Mouse (Mus musculus) heart, postnatal 0 days (tissue): ENCODE measurements around the gene Ly86.

ENCODE experiments used
- CTCF ChIP-seq: IDR thresholded peaks from 2 replicates; pipeline ENCODE4 v1.5.1; 2016; ENCODE audit warnings: antibody characterized with exemption, control low read depth, low read depth
- EP300 ChIP-seq: IDR thresholded peaks from 2 replicates; pipeline ENCODE4 v1.6.1; 2016; ENCODE audit warnings: antibody characterized with exemption, low read depth

GRCm38 (mm10) chr13:37462049-37462702 is 117.2 kb downstream of the Ly86 start:
- TF ChIP-seq CTCF = no peak
- no peak for TF ChIP-seq EP300
